Mouse (Mus musculus) heart, postnatal 0 days (tissue): ENCODE measurements at regions not wholly inside any gene's neighbourhood (a gene's known extent, or its start where the extent isn't known, plus 50 kb on each side); places are given as distances from the start of the nearest gene placed in this dataset.
A peak's percentile ranks its signal among the peaks of the same experiment; 100 is the strongest.

ENCODE experiments used
- ATAC-seq: fragments of 200-750 bp; cut with Nextera tagmentation; 2 replicates; pipeline ENCODE4 v1.8.0; 2017; ENCODE audit warnings: low read depth, moderate number of reproducible peaks, moderate library complexity; ENCODE audit not compliant: insufficient read depth
- DNase-seq: peaks from one replicate; pipeline ENCODE4 v3.0.0-alpha.2; 2016; ENCODE audit warnings: low spot score
- H3K27ac ChIP-seq: fragments of 300-500 bp; sonication (generic); 2 replicates; pipeline ENCODE4 v1.5.1; 2014; ENCODE audit warnings: low read depth, mild to moderate bottlenecking
- H3K27me3 ChIP-seq: fragments of 300-500 bp; sonication (generic); 2 replicates; pipeline ENCODE4 v1.6.1; 2014; ENCODE audit warnings: low read length, mixed read lengths; ENCODE audit not compliant: control insufficient read depth, insufficient read depth
- H3K36me3 ChIP-seq: fragments of 300-500 bp; sonication (generic); replicated peaks from 2 replicates; pipeline ENCODE4 v1.6.1; 2014; ENCODE audit warnings: low read length, mixed read lengths; ENCODE audit not compliant: control insufficient read depth, insufficient read depth
- H3K4me1 ChIP-seq: fragments of 300-500 bp; sonication (generic); 2 replicates; pipeline ENCODE4 v1.6.1; 2014; ENCODE audit warnings: antibody characterized with exemption; ENCODE audit not compliant: control insufficient read depth, insufficient read depth
- H3K4me2 ChIP-seq: fragments of 300-500 bp; sonication (generic); 2 replicates; pipeline ENCODE4 v1.6.1; 2014; ENCODE audit warnings: low read depth, mild to moderate bottlenecking, low read length, moderate library complexity
- H3K4me3 ChIP-seq: fragments of 300-500 bp; sonication (generic); 2 replicates; pipeline ENCODE4 v1.5.1; 2014; ENCODE audit warnings: low read depth, low read length
- H3K9ac ChIP-seq: fragments of 300-500 bp; sonication (generic); replicated peaks from 2 replicates; pipeline ENCODE4 v1.6.1; 2014; ENCODE audit warnings: low read depth, low read length, mixed read lengths
- H3K9me3 ChIP-seq: fragments of 300-500 bp; sonication (generic); replicated peaks from 2 replicates; pipeline ENCODE4 v1.6.1; 2016; ENCODE audit warnings: low read length; ENCODE audit not compliant: control insufficient read depth
- CTCF ChIP-seq: IDR thresholded peaks from 2 replicates; pipeline ENCODE4 v1.5.1; 2016; ENCODE audit warnings: antibody characterized with exemption, control low read depth, low read depth
- EP300 ChIP-seq: IDR thresholded peaks from 2 replicates; pipeline ENCODE4 v1.6.1; 2016; ENCODE audit warnings: antibody characterized with exemption, low read depth
- WGBS: fragments of 180-500 bp; shearing (Covaris S2); extraction: QIAGEN DNeasy Blood & Tissue Kit; methylation state at CpG from one replicate; pipeline ENCODE4 v1.1.7; 2014; 5-methylcytosine and 5-hydroxymethylcytosine counted together

DNA sequence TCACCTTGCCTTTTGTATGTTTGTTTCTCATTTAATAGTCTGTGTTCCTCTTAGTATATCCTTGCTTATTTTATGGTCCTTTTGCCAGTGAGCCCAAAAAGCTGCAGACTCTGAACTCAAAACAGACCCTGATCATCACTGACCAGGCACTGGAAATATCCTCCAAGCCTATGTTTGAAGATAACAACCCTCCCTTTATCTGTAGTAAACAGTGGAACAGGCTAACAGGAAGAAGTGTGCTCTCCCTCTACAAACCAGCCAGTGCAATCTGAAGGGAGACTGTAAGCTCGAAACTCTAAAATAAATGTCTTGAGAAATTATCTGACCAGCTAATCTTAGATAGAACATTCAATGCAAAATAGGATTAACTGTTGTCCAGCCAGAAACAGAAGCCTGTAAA is 336.4 kb upstream of the Rag2 start:
- no peak for ATAC-seq

DNA sequence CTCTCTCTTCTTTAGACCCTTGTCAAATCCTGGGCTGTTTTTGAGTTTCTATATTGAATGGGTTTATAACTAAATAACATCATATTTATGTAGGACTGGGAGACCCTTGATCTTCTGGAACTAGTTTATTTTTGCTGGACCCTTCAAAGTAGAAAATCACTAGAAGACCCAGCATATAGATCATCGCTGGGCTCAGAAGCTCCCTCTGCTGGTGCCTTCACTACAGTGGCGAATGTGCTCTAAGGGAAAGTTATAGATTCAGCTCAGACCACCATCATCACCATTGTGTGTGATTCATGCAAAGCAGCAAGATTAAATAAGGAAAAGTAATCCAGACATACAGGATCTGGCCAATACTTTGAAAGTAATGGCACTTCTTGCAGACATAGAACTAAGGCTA is 335.4 kb upstream of the Rag2 start:
- no peak for ATAC-seq
- H3K9ac ChIP-seq: no peak overlapping the region
- no peaks in the 10 kb centered on the region for H3K27me3 ChIP-seq
- no peaks in the 10 kb centered on the region for H3K36me3 ChIP-seq
- peak; percentile 58 for TF ChIP-seq CTCF
- no peak for TF ChIP-seq EP300
- H3K4me1 ChIP-seq: no peaks in the 10 kb centered on the region
- no peak overlapping the region for H3K4me2 ChIP-seq
- 35% methylated on average over 2 of the region's 2 CpGs for WGBS
- no peak overlapping the region for H3K27ac ChIP-seq
- no peak overlapping the region for H3K4me3 ChIP-seq
- DNase-seq: no peak
- H3K9me3 ChIP-seq: no peaks in the 10 kb centered on the region

More for the DNA sequence above, 336.4 kb upstream of the Rag2 start:
- no peak for DNase-seq
- Histone ChIP-seq H3K4me1 (no peaks in the 10 kb centered on the region), H3K36me3 (no peaks in the 10 kb centered on the region), H3K9me3 (no peaks in the 10 kb centered on the region), H3K4me3 (no peak overlapping the region), H3K9ac (no peak overlapping the region), H3K27me3 (no peaks in the 10 kb centered on the region), H3K27ac (no peak overlapping the region), H3K4me2 (no peak overlapping the region)
- TF ChIP-seq EP300: no peak
- TF ChIP-seq CTCF: no peak
- 59% methylated on average over 1 of the region's 1 CpGs for WGBS

DNA sequence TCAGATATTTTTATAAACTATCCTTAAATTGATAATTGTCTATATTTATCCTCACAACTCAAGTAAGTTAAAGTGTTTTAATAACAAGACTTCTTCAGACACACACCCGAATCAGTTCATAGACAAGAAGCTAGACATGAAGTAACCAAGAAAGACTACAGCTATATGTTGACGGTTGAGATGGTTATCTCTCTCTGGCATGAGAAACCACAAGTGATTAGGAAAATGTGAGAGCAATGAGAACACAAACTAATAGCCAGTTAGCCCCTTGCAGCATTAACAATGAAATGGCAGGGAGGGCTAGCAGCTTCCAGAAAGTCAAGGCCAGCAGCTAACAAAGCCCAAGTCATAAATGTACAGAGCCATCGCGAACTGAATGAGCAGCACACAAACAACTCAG is 333.8 kb upstream of the Rag2 start:
- 72% methylated on average over 4 of the region's 4 CpGs for WGBS
- ATAC-seq (no peak), DNase-seq (no peak)

DNA sequence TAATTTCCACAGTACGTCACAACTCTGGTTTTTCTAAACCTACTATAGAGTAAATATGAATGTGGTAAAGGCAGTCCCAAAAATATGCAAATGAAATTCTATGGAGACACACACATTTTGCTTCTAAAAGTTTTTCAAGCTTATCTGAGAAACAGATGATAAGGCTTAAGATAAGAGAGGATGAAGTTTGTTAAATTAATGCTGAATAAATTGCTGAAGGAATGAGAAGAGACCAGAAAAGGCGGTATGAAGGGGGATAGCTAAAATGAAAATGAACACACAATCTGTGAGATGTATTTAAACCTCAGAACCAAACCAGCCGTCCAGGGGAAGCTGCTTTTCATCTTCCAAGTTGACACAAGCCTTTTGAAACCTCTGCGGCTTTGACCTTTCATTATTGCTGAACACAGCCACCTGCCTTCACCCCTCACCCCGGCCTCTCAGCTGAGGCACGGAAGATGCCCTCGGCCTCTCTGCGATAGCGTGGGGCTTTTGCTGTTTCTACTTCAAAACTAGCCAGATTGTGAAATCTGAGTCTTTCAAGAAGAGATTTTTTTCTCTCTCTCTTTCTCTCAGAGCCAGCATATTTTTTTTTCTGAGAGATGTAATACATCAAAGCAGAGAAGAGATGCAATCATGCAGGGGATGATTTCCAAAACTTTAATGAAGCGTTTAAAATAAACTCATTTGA is 328.7 kb upstream of the Rag2 start:
- no peaks in the 10 kb centered on the region for H3K36me3 ChIP-seq
- no peaks in the 10 kb centered on the region for H3K27me3 ChIP-seq
- no peaks in the 10 kb centered on the region for H3K9me3 ChIP-seq
- H3K4me3 ChIP-seq: no peak overlapping the region
- H3K4me2 ChIP-seq: no peak overlapping the region
- no peaks in the 10 kb centered on the region for H3K4me1 ChIP-seq
- ATAC-seq (no peak), DNase-seq (no peak)
- H3K9ac ChIP-seq: no peak overlapping the region
- TF ChIP-seq CTCF (no peak), EP300 (no peak)
- 55% methylated on average over 10 of the region's 10 CpGs for WGBS
- no peak overlapping the region for H3K27ac ChIP-seq

More for the DNA sequence above, 333.8 kb upstream of the Rag2 start:
- H3K4me2 ChIP-seq: no peak overlapping the region
- no peak overlapping the region for H3K27ac ChIP-seq
- H3K9me3 ChIP-seq: no peaks in the 10 kb centered on the region
- H3K36me3 ChIP-seq: no peaks in the 10 kb centered on the region
- H3K9ac ChIP-seq: no peak overlapping the region
- TF ChIP-seq EP300 (no peak), CTCF (no peak)
- no peaks in the 10 kb centered on the region for H3K27me3 ChIP-seq
- no peaks in the 10 kb centered on the region for H3K4me1 ChIP-seq
- no peak overlapping the region for H3K4me3 ChIP-seq

DNA sequence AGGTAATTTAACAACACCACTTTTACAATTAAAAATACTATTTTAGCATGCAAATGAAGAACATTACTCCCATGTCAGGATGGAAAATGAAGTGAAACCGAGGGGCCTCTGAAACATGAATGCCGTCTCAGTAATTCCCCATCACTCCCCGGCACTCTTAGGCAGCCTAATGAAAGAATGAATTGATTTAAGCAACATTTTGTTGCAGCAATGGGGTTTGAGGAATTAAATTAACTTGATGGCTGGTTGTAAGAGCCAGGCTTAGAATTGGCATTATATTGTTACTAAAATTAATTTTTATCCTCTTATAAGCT is 328.2 kb upstream of the Rag2 start:
- H3K4me1 ChIP-seq: no peaks in the 10 kb centered on the region
- ATAC-seq (no peak), DNase-seq (no peak)
- H3K9ac ChIP-seq: no peak overlapping the region
- no peaks in the 10 kb centered on the region for H3K9me3 ChIP-seq
- no peaks in the 10 kb centered on the region for H3K36me3 ChIP-seq
- WGBS: 80% methylated on average over 3 of the region's 3 CpGs
- no peak overlapping the region for H3K4me2 ChIP-seq
- no peaks in the 10 kb centered on the region for H3K27me3 ChIP-seq
- no peak overlapping the region for H3K27ac ChIP-seq
- TF ChIP-seq CTCF (no peak), EP300 (no peak)
- H3K4me3 ChIP-seq: no peak overlapping the region

DNA sequence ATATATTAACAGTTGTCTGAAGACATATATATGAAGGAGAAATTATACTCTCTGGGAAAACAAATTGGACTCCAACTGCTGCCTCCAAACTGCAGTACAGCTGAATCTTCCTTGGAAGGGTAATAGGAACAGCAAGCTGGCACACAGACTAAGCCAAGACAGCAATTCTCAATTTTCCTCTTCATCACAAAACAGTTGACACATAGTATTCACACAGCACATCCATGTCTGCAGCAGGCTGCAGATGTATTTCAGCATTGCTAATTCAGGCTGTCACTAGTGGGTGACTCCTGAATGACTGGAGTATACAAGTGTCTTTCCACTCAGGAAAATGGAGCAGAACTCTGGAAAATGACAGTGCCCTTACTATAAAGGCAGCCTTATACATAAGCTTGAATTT is 327.7 kb upstream of the Rag2 start:
- DNase-seq (no peak), ATAC-seq (no peak)
- no peaks in the 10 kb centered on the region for H3K36me3 ChIP-seq
- no peak overlapping the region for H3K27ac ChIP-seq
- no peaks in the 10 kb centered on the region for H3K4me1 ChIP-seq
- no peak overlapping the region for H3K4me3 ChIP-seq
- no peak overlapping the region for H3K9ac ChIP-seq
- TF ChIP-seq EP300 (no peak), CTCF (no peak)
- no peaks in the 10 kb centered on the region for H3K9me3 ChIP-seq
- no peaks in the 10 kb centered on the region for H3K27me3 ChIP-seq
- H3K4me2 ChIP-seq: no peak overlapping the region
